Mouse (Mus musculus): Measurements from ENCODE around the gene Prkcd. TPM values are rescaled to one million over a fixed set of nuclear protein-coding genes. Genes with fewer than 3 reads are reported as not detected.
A peak's percentile ranks its signal among the peaks of the same experiment; 100 is the strongest.

The Prkcd gene
- polyA plus RNA-seq, 1 experiment from 2014 or later: 56.2 TPM

GRCm38 (mm10) chr14:30572253-30572652, 53.8 kb downstream of the Prkcd start:
- Histone ChIP-seq H3K27me3 (no peaks in the 10 kb centered on the region), H3K9me3 (no peaks in the 10 kb centered on the region), H3K4me3 (replicated peaks) (no peak overlapping the region), H3K4me2 (no peak overlapping the region), H3K9ac (replicated peaks) (no peak overlapping the region), H3K36me3 (peaks cover 90% of the 10 kb centered on the region), H3K27ac (no peak overlapping the region), H3K4me1 (replicated peaks) (0 out of 2 replicates have a peak, but pooled peaks cover 5% of the 10 kb centered on the region)
- no peak for ATAC-seq (ENCODE audit: insufficient number of reproducible peaks, insufficient read depth, low FRiP score, low TSS enrichment, low read depth)
- 92% methylated on average over 10 of the region's 10 CpGs for WGBS

- no peak for ATAC-seq (ENCODE audit: insufficient number of reproducible peaks, insufficient read depth, low FRiP score, low TSS enrichment, low read depth)
- H3K27ac ChIP-seq: no peak overlapping the region
- no peaks in the 10 kb centered on the region for H3K4me1 ChIP-seq (replicated peaks)
- no peaks in the 10 kb centered on the region for H3K27me3 ChIP-seq
- H3K36me3 ChIP-seq: peaks cover 97% of the 10 kb centered on the region
- no peak overlapping the region for H3K9ac ChIP-seq (replicated peaks)
- no peak overlapping the region for H3K4me3 ChIP-seq (replicated peaks)
- 86% methylated on average over 9 of the region's 9 CpGs for WGBS
- no peaks in the 10 kb centered on the region for H3K9me3 ChIP-seq
- no peak overlapping the region for H3K4me2 ChIP-seq
Observed at GRCm38 (mm10) chr14:30570303-30570702, 55.7 kb downstream of the Prkcd start.

GRCm38 (mm10) chr14:30568016-30568415, 58.0 kb downstream of the Prkcd start:
- Histone ChIP-seq H3K27ac (no peak overlapping the region), H3K4me1 (replicated peaks) (no peaks in the 10 kb centered on the region), H3K9me3 (no peaks in the 10 kb centered on the region), H3K27me3 (no peaks in the 10 kb centered on the region), H3K4me2 (no peak overlapping the region), H3K4me3 (replicated peaks) (no peak overlapping the region), H3K36me3 (peaks cover 99% of the 10 kb centered on the region), H3K9ac (replicated peaks) (no peak overlapping the region)
- no peak for ATAC-seq (ENCODE audit: insufficient number of reproducible peaks, insufficient read depth, low FRiP score, low TSS enrichment, low read depth)
- 87% methylated on average over 9 of the region's 9 CpGs for WGBS

- Histone ChIP-seq H3K4me2 (no peak overlapping the region), H3K27ac (no peak overlapping the region), H3K4me1 (replicated peaks) (no peaks in the 10 kb centered on the region), H3K9ac (replicated peaks) (no peak overlapping the region), H3K4me3 (replicated peaks) (no peak overlapping the region), H3K9me3 (no peaks in the 10 kb centered on the region), H3K27me3 (no peaks in the 10 kb centered on the region), H3K36me3 (peaks cover 90% of the 10 kb centered on the region)
- no peak for ATAC-seq (ENCODE audit: insufficient number of reproducible peaks, insufficient read depth, low FRiP score, low TSS enrichment, low read depth)
- 84% methylated on average over 6 of the region's 6 CpGs for WGBS
Observed at GRCm38 (mm10) chr14:30566317-30566716, 59.7 kb downstream of the Prkcd start.

GRCm38 (mm10) chr14:30564451-30564850, 61.6 kb downstream of the Prkcd start:
- Histone ChIP-seq H3K36me3 (peaks cover 91% of the 10 kb centered on the region), H3K27me3 (no peaks in the 10 kb centered on the region), H3K9me3 (no peaks in the 10 kb centered on the region), H3K4me1 (replicated peaks) (no peaks in the 10 kb centered on the region), H3K4me2 (no peak overlapping the region), H3K27ac (no peak overlapping the region), H3K9ac (replicated peaks) (no peak overlapping the region), H3K4me3 (replicated peaks) (no peak overlapping the region)
- 86% methylated on average over 2 of the region's 2 CpGs for WGBS
- ATAC-seq (ENCODE audit: insufficient number of reproducible peaks, insufficient read depth, low FRiP score, low TSS enrichment, low read depth): no peak

- H3K4me2 ChIP-seq: no peak overlapping the region
- H3K4me3 ChIP-seq (replicated peaks): no peak overlapping the region
- no peaks in the 10 kb centered on the region for H3K27me3 ChIP-seq
- no peak overlapping the region for H3K9ac ChIP-seq (replicated peaks)
- H3K9me3 ChIP-seq: no peaks in the 10 kb centered on the region
- ATAC-seq (ENCODE audit: insufficient number of reproducible peaks, insufficient read depth, low FRiP score, low TSS enrichment, low read depth): no peak
- no peaks in the 10 kb centered on the region for H3K4me1 ChIP-seq (replicated peaks)
- H3K36me3 ChIP-seq: peaks cover 91% of the 10 kb centered on the region
- H3K27ac ChIP-seq: no peak overlapping the region
Observed at GRCm38 (mm10) chr14:30562343-30562742, 63.7 kb downstream of the Prkcd start.

GRCm38 (mm10) chr14:30561470-30562187, 64.4 kb downstream of the Prkcd start:
- Histone ChIP-seq H3K4me2 (no peak overlapping the region), H3K27ac (no peak overlapping the region), H3K27me3 (no peaks in the 10 kb centered on the region), H3K9me3 (no peaks in the 10 kb centered on the region), H3K4me3 (replicated peaks) (no peak overlapping the region), H3K4me1 (replicated peaks) (no peaks in the 10 kb centered on the region), H3K36me3 (peaks cover 91% of the 10 kb centered on the region), H3K9ac (replicated peaks) (no peak overlapping the region)
- ATAC-seq (ENCODE audit: insufficient number of reproducible peaks, insufficient read depth, low FRiP score, low TSS enrichment, low read depth): no peak
- 94% methylated on average over 14 of the region's 14 CpGs for WGBS

GRCm38 (mm10) chr14:30560803-30561389, 65.1 kb downstream of the Prkcd start:
- Histone ChIP-seq H3K27ac (no peak overlapping the region), H3K4me3 (replicated peaks) (no peak overlapping the region), H3K27me3 (no peaks in the 10 kb centered on the region), H3K9ac (replicated peaks) (no peak overlapping the region), H3K4me2 (no peak overlapping the region), H3K36me3 (peaks cover 91% of the 10 kb centered on the region), H3K4me1 (replicated peaks) (no peaks in the 10 kb centered on the region), H3K9me3 (no peaks in the 10 kb centered on the region)
- WGBS: 95% methylated on average over 13 of the region's 13 CpGs
- no peak for ATAC-seq (ENCODE audit: insufficient number of reproducible peaks, insufficient read depth, low FRiP score, low TSS enrichment, low read depth)

- no peak overlapping the region for H3K27ac ChIP-seq
- H3K9ac ChIP-seq (replicated peaks): no peak overlapping the region
- H3K36me3 ChIP-seq: peaks cover 81% of the 10 kb centered on the region
- ATAC-seq (ENCODE audit: insufficient number of reproducible peaks, insufficient read depth, low FRiP score, low TSS enrichment, low read depth): peak; percentile 26; the same call in 1 of the 2 replicates
- H3K4me1 ChIP-seq (replicated peaks): no peaks in the 10 kb centered on the region
- H3K4me3 ChIP-seq (replicated peaks): no peak overlapping the region
- 85% methylated on average over 17 of the region's 17 CpGs for WGBS
- H3K9me3 ChIP-seq: no peaks in the 10 kb centered on the region
- no peaks in the 10 kb centered on the region for H3K27me3 ChIP-seq
- no peak overlapping the region for H3K4me2 ChIP-seq
Observed at GRCm38 (mm10) chr14:30559321-30559850, 66.6 kb downstream of the Prkcd start.

GRCm38 (mm10) chr14:30557730-30558129, 68.3 kb downstream of the Prkcd start:
- H3K4me2 ChIP-seq: no peak overlapping the region
- ATAC-seq (ENCODE audit: insufficient number of reproducible peaks, insufficient read depth, low FRiP score, low TSS enrichment, low read depth): no peak
- H3K27me3 ChIP-seq: no peaks in the 10 kb centered on the region
- H3K9ac ChIP-seq (replicated peaks): no peak overlapping the region
- H3K36me3 ChIP-seq: peaks cover 72% of the 10 kb centered on the region
- no peak overlapping the region for H3K4me3 ChIP-seq (replicated peaks)
- 86% methylated on average over 9 of the region's 9 CpGs for whole genome bisulfite sequencing
- no peaks in the 10 kb centered on the region for H3K4me1 ChIP-seq (replicated peaks)
- H3K9me3 ChIP-seq: no peaks in the 10 kb centered on the region
- H3K27ac ChIP-seq: no peak overlapping the region

GRCm38 (mm10) chr14:30556651-30557050, 69.4 kb downstream of the Prkcd start:
- no peak for ATAC-seq (ENCODE audit: insufficient number of reproducible peaks, insufficient read depth, low FRiP score, low TSS enrichment, low read depth)
- Histone ChIP-seq H3K4me2 (no peak overlapping the region), H3K9ac (replicated peaks) (no peak overlapping the region), H3K9me3 (no peaks in the 10 kb centered on the region), H3K27ac (no peak overlapping the region), H3K27me3 (no peaks in the 10 kb centered on the region), H3K4me1 (replicated peaks) (0 out of 2 replicates have a peak, but pooled peaks cover 1% of the 10 kb centered on the region), H3K36me3 (peaks cover 69% of the 10 kb centered on the region), H3K4me3 (replicated peaks) (no peak overlapping the region)
- WGBS: 86% methylated on average over 2 of the region's 2 CpGs

Data from limb, embryonic 12.5 days (tissue).